Mouse (Mus musculus) heart, embryonic 12.5 days (tissue): ENCODE measurements at regions not wholly inside any gene's neighbourhood (a gene's known extent, or its start where the extent isn't known, plus 50 kb on each side); places are given as distances from the start of the nearest gene placed in this dataset.

ENCODE experiments used
- ATAC-seq: fragments of 200-750 bp; cut with Nextera tagmentation; 2 replicates; pipeline ENCODE4 v1.8.0; 2017; ENCODE audit warnings: moderate TSS enrichment, moderate library complexity; ENCODE audit not compliant: insufficient number of reproducible peaks, low FRiP score
- H3K27ac ChIP-seq: fragments of 300-500 bp; sonication (generic); 2 replicates; pipeline ENCODE4 v1.5.1; 2016; ENCODE audit warnings: mild to moderate bottlenecking, moderate library complexity; ENCODE audit not compliant: poor library complexity, severe bottlenecking
- H3K27me3 ChIP-seq: fragments of 300-500 bp; sonication (generic); replicated peaks from 2 replicates; pipeline ENCODE4 v1.6.1; 2016; ENCODE audit warnings: mild to moderate bottlenecking, moderate library complexity
- H3K36me3 ChIP-seq: fragments of 300-500 bp; sonication (generic); 2 replicates; pipeline ENCODE4 v1.6.1; 2016; ENCODE audit warnings: mild to moderate bottlenecking, moderate library complexity
- H3K4me1 ChIP-seq: fragments of 300-500 bp; sonication (generic); replicated peaks from 2 replicates; pipeline ENCODE4 v1.6.1; 2016; ENCODE audit warnings: mild to moderate bottlenecking
- H3K4me2 ChIP-seq: fragments of 300-500 bp; sonication (generic); 2 replicates; pipeline ENCODE4 v1.6.1; 2016; ENCODE audit warnings: mild to moderate bottlenecking, moderate library complexity
- H3K4me3 ChIP-seq: fragments of 300-500 bp; sonication (generic); 2 replicates; pipeline ENCODE4 v1.5.1; 2016; ENCODE audit warnings: mild to moderate bottlenecking
- H3K9ac ChIP-seq: fragments of 300-500 bp; sonication (generic); 2 replicates; pipeline ENCODE4 v1.6.1; 2016; ENCODE audit warnings: mild to moderate bottlenecking, moderate library complexity
- H3K9me3 ChIP-seq: fragments of 300-500 bp; sonication (generic); replicated peaks from 2 replicates; pipeline ENCODE4 v1.6.1; 2016; ENCODE audit warnings: mild to moderate bottlenecking, moderate library complexity
- WGBS: fragments of 180-500 bp; shearing (Covaris S2); methylation state at CpG from one replicate; pipeline ENCODE4 v1.1.7; 2016; 5-methylcytosine and 5-hydroxymethylcytosine counted together

DNA sequence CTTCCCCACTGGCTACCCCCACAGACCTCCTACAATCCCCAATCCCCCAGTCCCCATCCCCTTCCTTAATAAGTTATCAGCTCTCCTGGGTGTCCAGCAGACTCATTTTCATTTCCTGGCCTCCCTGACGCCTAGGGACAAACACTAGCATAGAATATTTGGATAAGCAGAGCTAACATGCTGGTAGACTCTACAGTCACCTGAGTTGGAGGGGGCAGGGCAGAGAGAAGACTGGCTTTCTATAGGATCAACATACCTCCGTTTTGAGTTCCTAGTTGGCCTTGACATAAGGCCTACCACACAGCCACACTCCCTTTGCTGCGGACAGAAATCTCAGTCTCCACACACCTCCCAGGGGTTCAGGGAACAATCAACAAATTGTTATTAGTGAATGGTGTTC, 205.2 kb upstream of the Rreb1 start:
- Histone ChIP-seq H3K4me2 (no peak overlapping the region), H3K36me3 (no peaks in the 10 kb centered on the region), H3K4me1 (peaks cover 11% of the 10 kb centered on the region; the same call in 1 of the 2 replicates), H3K27ac (no peak overlapping the region), H3K27me3 (no peaks in the 10 kb centered on the region), H3K9ac (no peak overlapping the region), H3K4me3 (no peak overlapping the region), H3K9me3 (no peaks in the 10 kb centered on the region)
- WGBS = 43% methylated on average over 3 of the region's 3 CpGs
- ATAC-seq = no peak

DNA sequence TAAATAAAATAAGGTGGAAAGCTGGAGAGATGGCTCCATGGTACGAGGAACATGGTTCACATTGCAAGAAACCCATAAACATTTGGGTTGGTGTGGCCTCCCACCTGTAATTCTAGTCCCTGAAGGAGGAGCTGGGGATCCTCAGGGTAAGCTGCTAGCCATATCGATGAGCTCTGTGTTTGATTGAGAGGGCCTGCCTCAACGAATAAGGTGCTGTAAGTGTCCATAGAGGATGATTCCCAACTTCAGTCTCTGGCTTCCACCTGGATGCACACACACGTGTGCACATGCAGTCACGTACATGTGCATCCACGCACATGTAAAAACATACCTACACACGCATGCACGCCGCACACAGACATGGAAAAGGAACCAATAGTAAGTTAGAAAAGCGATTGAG, 199.0 kb upstream of the Rreb1 start:
- Histone ChIP-seq H3K4me1 (peaks cover 2% of the 10 kb centered on the region; the same call in 1 of the 2 replicates), H3K4me3 (no peak overlapping the region), H3K36me3 (no peaks in the 10 kb centered on the region), H3K27ac (no peak overlapping the region), H3K9ac (no peak overlapping the region), H3K9me3 (no peaks in the 10 kb centered on the region), H3K4me2 (no peak overlapping the region), H3K27me3 (no peaks in the 10 kb centered on the region)
- no peak for ATAC-seq
- WGBS = 83% methylated on average over 10 of the region's 10 CpGs

DNA sequence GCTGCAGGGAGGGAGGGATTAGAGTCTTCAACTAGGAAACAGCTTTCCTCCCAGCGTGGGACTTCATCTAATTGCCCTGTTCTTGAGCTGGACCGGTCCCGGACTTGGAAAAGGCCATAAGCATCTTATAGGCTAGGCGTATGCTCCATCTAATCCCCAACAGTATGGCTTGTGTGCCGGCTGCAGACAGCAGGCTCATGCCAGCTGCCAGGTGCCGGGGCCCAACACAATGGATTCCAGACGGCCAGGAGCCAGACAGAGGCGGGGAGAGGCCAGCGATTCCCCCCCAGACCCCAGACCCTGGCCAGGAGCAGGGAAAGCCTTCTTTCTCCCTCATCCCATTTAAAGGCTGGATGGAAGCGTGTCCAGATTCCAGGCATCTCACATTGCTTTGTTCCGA, 198.4 kb upstream of the Rreb1 start:
- no peak for ATAC-seq
- no peak overlapping the region for H3K9ac ChIP-seq
- H3K4me3 ChIP-seq = no peak overlapping the region
- H3K36me3 ChIP-seq = no peaks in the 10 kb centered on the region
- no peaks in the 10 kb centered on the region for H3K9me3 ChIP-seq
- H3K4me1 ChIP-seq = no peaks in the 10 kb centered on the region
- no peaks in the 10 kb centered on the region for H3K27me3 ChIP-seq
- H3K4me2 ChIP-seq = no peak overlapping the region
- WGBS = 57% methylated on average over 11 of the region's 11 CpGs
- H3K27ac ChIP-seq = no peak overlapping the region

DNA sequence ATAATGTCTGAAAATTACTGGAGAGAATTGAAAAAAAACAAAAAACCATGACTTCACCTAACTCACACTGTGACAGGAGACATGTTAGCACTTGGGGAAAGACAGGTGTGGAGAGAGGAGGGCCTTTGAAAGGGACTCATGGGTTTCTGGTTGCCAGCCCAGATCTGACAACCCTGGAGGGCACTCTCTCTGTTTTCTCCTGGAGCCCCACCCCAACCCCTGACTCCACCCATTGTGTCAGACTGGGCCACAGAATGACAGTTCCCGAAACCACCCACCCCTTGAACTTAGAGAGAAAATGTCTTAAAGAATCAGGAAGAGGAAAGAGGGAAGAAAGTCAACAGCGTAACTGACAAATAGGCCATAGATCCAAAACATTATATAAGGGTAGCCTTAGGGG, 197.4 kb upstream of the Rreb1 start:
- Histone ChIP-seq H3K4me3 (no peak overlapping the region), H3K27ac (no peak overlapping the region), H3K27me3 (no peaks in the 10 kb centered on the region), H3K4me2 (no peak overlapping the region), H3K4me1 (no peaks in the 10 kb centered on the region), H3K36me3 (no peaks in the 10 kb centered on the region), H3K9me3 (no peaks in the 10 kb centered on the region), H3K9ac (no peak overlapping the region)
- no peak for ATAC-seq
- 78% methylated on average over 2 of the region's 2 CpGs for WGBS

DNA sequence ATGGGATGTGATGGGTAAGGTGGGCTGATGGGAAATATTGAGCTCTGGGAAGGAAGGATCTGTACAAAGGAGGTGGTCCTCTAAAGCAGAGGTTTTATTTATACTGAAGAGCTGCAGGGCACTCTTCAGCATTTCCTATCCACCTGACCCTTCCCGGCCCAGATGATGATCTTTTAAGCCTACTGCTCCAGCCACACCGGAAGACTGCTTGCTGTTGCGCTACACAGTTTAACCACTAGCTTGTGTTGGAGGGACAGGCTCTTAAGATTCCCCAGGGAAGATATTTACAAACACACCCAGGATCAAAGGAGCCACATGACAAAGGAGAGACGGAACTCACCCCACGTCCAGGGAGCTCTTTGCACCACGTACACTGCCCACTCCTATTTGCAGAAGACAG, 196.8 kb upstream of the Rreb1 start:
- H3K36me3 ChIP-seq = no peaks in the 10 kb centered on the region
- 61% methylated on average over 6 of the region's 6 CpGs for WGBS
- ATAC-seq = no peak
- no peak overlapping the region for H3K4me2 ChIP-seq
- H3K9me3 ChIP-seq = no peaks in the 10 kb centered on the region
- no peaks in the 10 kb centered on the region for H3K27me3 ChIP-seq
- no peak overlapping the region for H3K4me3 ChIP-seq
- no peak overlapping the region for H3K27ac ChIP-seq
- H3K4me1 ChIP-seq = no peaks in the 10 kb centered on the region
- H3K9ac ChIP-seq = no peak overlapping the region

DNA sequence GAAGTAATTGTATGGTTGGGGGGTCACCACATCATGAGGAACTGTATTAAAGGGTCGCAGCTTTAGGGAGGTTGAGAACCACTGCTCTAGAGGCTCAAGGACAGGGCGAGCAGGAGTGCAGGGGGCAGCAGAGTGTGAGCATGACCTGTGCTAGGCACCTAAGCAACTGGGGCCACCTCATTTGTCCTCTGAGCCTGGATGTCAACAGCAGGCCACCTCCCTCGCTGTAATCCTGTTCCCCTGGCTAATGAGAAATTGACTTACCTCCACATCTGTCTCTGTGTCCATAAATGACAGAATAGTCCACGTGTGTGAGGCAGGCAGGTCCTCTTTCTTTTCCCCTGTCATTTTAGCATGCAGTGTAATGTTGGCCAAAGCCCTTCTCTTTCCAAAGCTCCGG, 192.7 kb upstream of the Rreb1 start:
- H3K4me1 ChIP-seq = no peaks in the 10 kb centered on the region; the same call in 1 of the 2 replicates
- no peak overlapping the region for H3K9ac ChIP-seq
- WGBS = 74% methylated on average over 5 of the region's 5 CpGs
- H3K4me2 ChIP-seq = no peak overlapping the region
- no peak overlapping the region for H3K4me3 ChIP-seq
- H3K27me3 ChIP-seq = peaks cover 8% of the 10 kb centered on the region; the same call in 1 of the 2 replicates
- no peak for ATAC-seq
- no peaks in the 10 kb centered on the region for H3K36me3 ChIP-seq
- no peaks in the 10 kb centered on the region for H3K9me3 ChIP-seq
- no peak overlapping the region for H3K27ac ChIP-seq

DNA sequence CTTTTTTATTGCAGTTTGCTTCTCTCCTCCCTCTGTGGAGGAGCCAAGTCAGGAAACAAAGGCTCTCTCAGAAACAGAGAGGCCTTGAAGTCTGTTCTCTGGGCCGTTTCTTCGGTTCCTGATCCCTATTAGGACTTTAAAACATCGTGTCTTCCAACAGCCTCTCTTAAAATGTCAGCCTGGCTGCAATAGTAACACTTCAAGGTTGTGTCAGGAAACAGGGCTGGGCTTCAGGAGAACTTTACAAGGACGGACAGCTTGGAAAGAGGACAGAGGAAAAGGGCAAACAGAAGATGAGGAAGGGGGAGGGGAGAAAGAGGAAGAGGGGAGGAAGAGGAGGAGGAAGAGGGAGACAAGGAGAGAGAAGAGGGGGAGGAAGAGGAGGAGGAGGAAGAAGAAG, 191.7 kb upstream of the Rreb1 start:
- H3K9me3 ChIP-seq = no peaks in the 10 kb centered on the region
- no peaks in the 10 kb centered on the region; the same call in 1 of the 2 replicates for H3K4me1 ChIP-seq
- H3K4me3 ChIP-seq = no peak overlapping the region
- no peak overlapping the region for H3K4me2 ChIP-seq
- H3K9ac ChIP-seq = no peak overlapping the region
- H3K27me3 ChIP-seq = peaks cover 8% of the 10 kb centered on the region; the same call in 1 of the 2 replicates
- ATAC-seq = no peak
- WGBS = 49% methylated on average over 4 of the region's 4 CpGs
- H3K27ac ChIP-seq = no peak overlapping the region
- H3K36me3 ChIP-seq = no peaks in the 10 kb centered on the region

DNA sequence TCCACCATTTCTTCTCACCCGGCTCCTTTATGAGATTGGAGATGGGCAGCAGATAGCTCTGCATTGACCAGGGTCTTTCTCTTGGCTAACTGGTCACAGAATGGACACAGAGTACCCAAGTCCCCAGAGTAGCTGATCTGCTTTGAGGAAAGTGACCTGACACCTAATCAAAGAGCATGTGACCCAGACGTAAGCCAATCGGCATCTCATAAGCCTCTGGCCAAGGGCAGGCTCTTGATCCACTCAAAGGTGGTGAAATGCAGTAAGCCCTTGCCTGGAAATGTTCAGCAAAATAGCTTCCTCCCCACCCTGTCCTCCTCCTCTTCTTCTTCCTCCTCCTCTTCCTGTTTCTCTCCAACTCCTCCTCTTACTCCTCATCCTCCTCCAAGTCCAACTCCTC, 190.3 kb upstream of the Rreb1 start:
- H3K9me3 ChIP-seq = no peaks in the 10 kb centered on the region
- no peaks in the 10 kb centered on the region for H3K36me3 ChIP-seq
- H3K4me2 ChIP-seq = no peak overlapping the region
- WGBS = 70% methylated on average over 3 of the region's 3 CpGs
- no peak overlapping the region for H3K9ac ChIP-seq
- no peak overlapping the region for H3K4me3 ChIP-seq
- peaks cover 8% of the 10 kb centered on the region; the same call in 1 of the 2 replicates for H3K27me3 ChIP-seq
- no peak for ATAC-seq
- H3K4me1 ChIP-seq = no peaks in the 10 kb centered on the region; the same call in 1 of the 2 replicates
- no peak overlapping the region for H3K27ac ChIP-seq

DNA sequence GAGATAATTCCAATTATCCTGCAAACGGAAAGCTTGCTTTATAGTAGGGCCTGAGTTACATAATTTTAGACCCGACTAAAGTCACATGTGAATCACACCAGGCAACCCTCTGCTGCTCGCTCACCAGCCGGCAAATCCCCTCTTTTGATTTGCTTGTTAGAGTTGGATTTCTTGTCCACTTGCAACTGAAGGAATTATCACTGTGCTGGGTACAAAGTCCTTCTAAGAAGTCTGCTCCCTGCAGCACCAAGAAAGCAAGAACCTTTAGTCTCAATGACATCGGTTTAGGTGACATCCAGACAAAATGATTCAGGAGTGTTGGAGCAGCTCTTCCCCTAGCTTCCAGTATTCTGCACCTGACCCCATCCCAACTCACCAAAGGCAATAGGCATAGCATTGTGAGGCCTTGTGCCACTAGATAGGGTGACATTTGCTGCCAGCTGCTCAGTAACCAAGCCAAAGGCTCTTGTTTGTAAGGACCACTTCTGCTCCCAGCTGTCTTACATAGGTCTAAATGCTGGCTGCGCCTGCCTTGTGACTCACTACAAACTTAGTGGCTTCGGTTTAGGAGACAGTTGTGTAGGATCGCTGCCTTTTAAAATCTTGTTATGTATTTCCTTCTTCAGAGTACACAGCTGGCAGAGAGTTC, 189.5 kb upstream of the Rreb1 start:
- Histone ChIP-seq H3K27ac (no peak overlapping the region), H3K27me3 (peaks cover 8% of the 10 kb centered on the region; the same call in 1 of the 2 replicates), H3K36me3 (no peaks in the 10 kb centered on the region), H3K4me2 (no peak overlapping the region), H3K4me1 (no peaks in the 10 kb centered on the region; the same call in 1 of the 2 replicates), H3K9ac (no peak overlapping the region), H3K9me3 (no peaks in the 10 kb centered on the region), H3K4me3 (no peak overlapping the region)
- no peak for ATAC-seq
- 87% methylated on average over 8 of the region's 8 CpGs for WGBS

DNA sequence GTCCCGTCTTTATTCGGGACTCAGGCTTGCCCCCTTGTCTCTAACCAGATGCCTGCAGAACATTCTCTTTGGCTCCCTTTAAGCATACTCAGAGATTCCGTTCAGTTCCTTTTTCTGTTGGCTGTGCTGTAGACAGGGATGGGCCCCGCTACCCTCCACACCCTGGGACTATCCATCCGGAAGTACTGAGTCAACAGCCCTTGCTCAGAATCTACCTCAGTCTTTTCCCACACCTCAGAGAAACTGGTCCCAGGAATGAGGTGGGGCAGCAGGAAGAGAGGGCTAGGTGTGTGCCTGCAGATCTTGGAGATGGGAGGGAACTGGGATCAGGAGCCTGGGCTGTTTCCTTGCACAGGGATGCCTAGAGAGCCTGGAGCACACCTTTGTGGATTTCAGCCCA, 186.1 kb upstream of the Rreb1 start:
- no peaks in the 10 kb centered on the region for H3K36me3 ChIP-seq
- 72% methylated on average over 5 of the region's 5 CpGs for WGBS
- peaks cover 2% of the 10 kb centered on the region; the same call in 1 of the 2 replicates for H3K27me3 ChIP-seq
- no peaks in the 10 kb centered on the region for H3K9me3 ChIP-seq
- no peak overlapping the region for H3K4me3 ChIP-seq
- ATAC-seq = 0 out of 2 replicates have a peak, but pooled peaks have one; percentile 18
- H3K27ac ChIP-seq = no peak overlapping the region
- no peak overlapping the region for H3K4me2 ChIP-seq
- no peak overlapping the region for H3K9ac ChIP-seq
- H3K4me1 ChIP-seq = peaks cover 6% of the 10 kb centered on the region; the same call in 1 of the 2 replicates

DNA sequence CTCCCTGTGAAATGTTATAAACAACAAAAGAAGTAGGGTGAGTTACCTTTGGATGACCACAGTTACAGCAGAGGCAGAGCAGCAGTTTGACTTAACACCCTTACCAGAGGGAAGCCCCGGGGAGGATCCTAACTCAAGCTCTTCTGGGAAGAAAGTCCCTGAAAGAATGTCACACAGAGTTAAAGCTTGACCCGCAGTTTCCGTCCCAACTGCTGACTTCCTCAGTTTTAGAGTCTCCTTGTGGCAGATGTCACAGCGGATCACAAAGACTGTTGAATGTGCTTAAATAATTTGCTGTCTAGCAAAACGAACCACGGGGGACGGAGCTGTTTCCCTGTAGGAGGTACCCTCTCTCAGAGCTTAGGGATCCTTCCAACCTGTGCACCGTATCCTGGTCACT, 183.0 kb upstream of the Rreb1 start:
- no peak overlapping the region for H3K4me3 ChIP-seq
- H3K9me3 ChIP-seq = no peaks in the 10 kb centered on the region
- H3K27me3 ChIP-seq = no peaks in the 10 kb centered on the region; the same call in 1 of the 2 replicates
- H3K4me1 ChIP-seq = peaks cover 24% of the 10 kb centered on the region
- H3K27ac ChIP-seq = no peak overlapping the region
- 27% methylated on average over 8 of the region's 8 CpGs for WGBS
- H3K36me3 ChIP-seq = no peaks in the 10 kb centered on the region
- H3K4me2 ChIP-seq = no peak overlapping the region
- 0 out of 2 replicates have a peak, but pooled peaks have one; percentile 15 for ATAC-seq
- no peak overlapping the region for H3K9ac ChIP-seq

DNA sequence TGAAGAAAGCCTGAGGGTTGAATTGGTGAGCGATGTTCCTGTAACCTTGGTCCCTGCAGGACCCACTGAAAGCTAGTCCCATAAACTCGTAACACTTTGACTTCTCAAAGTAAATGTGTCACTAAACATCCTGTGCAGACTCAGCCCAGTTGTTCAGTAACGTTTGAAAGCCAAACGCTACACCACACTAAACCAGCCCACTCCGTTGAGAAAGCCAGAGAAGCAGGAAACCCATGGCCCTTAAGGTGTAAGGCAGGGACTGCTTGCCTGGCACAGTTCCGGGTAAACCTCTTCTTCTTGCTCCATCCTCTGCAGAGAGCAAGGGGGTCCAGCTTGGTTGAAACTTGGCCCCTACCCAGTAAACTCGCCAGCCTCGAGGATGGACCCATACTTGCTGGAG, 180.6 kb upstream of the Rreb1 start:
- no peak overlapping the region for H3K4me2 ChIP-seq
- H3K36me3 ChIP-seq = no peaks in the 10 kb centered on the region
- no peaks in the 10 kb centered on the region for H3K27me3 ChIP-seq
- no peak overlapping the region for H3K4me3 ChIP-seq
- no peaks in the 10 kb centered on the region for H3K9me3 ChIP-seq
- no peak overlapping the region for H3K9ac ChIP-seq
- H3K27ac ChIP-seq = no peak overlapping the region
- WGBS = 68% methylated on average over 8 of the region's 8 CpGs
- no peak for ATAC-seq
- peaks cover 41% of the 10 kb centered on the region for H3K4me1 ChIP-seq
